Mouse (Mus musculus): ENCODE data around the gene Dgki. TPM values are rescaled to one million over a fixed set of nuclear protein-coding genes. Genes with fewer than 3 reads are reported as not detected.

Gene Dgki
- total and polyA plus RNA-seq, 2 experiments from 2014 or later: 4.5 to 20.1 TPM

- Histone ChIP-seq H3K4me1 (ENCODE audit: insufficient read depth, low read length) (no peaks in the 10 kb centered on the region), H3K9me3 (ENCODE audit: low read length) (no peaks in the 10 kb centered on the region), H3K4me2 (ENCODE audit: low read depth, low read length) (no peak overlapping the region), H3K9ac (replicated peaks; ENCODE audit: low read length) (no peak overlapping the region), H3K4me3 (ENCODE audit: low read length) (no peak overlapping the region), H3K27ac (no peak overlapping the region), H3K36me3 (ENCODE audit: insufficient read depth, low read length) (no peaks in the 10 kb centered on the region), H3K27me3 (ENCODE audit: insufficient read depth, low read length) (no peaks in the 10 kb centered on the region)
- 73% methylated on average over 4 of the region's 4 CpGs for WGBS
- no peak for ATAC-seq
- TF ChIP-seq CTCF (IDR thresholded peaks at IDR 0.05; ENCODE audit: low read depth): no peak
- no peak for DNase-seq (ENCODE audit: low spot score)
Measured at GRCm38 (mm10) chr6:36936816-36937215, 363.2 kb downstream of the Dgki start.

DNA sequence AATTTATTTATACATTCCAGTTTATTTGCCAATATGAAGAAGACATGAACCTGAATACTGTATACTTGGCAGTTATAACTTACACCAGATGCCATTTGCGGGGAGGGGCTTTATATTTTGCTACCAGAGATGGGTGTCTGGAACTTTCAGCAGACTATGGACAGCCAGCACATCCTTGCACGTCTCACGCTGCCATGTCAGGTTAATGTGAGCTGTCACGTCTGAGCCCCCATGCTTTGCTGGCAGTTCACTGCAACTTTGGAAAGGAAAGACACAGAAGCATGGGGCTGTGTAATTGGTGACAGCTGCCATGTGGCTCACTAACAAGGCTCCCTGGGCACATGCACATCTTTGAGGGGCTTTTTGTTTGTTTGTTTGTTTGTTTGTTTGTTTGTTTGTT, 368.5 kb downstream of the Dgki start:
- H3K4me1 ChIP-seq (ENCODE audit: insufficient read depth, low read length): no peaks in the 10 kb centered on the region
- H3K9ac ChIP-seq (replicated peaks; ENCODE audit: low read length): no peak overlapping the region
- no peaks in the 10 kb centered on the region for H3K27me3 ChIP-seq (ENCODE audit: insufficient read depth, low read length)
- no peak overlapping the region for H3K4me3 ChIP-seq (ENCODE audit: low read length)
- H3K4me2 ChIP-seq (ENCODE audit: low read depth, low read length): no peak overlapping the region
- H3K27ac ChIP-seq: no peak overlapping the region
- 36% methylated on average over 4 of the region's 4 CpGs for WGBS
- ATAC-seq (peak; percentile 81), DNase-seq (ENCODE audit: low spot score) (peak; percentile 72)
- no peaks in the 10 kb centered on the region for H3K36me3 ChIP-seq (ENCODE audit: insufficient read depth, low read length)
- no peak for TF ChIP-seq CTCF (IDR thresholded peaks at IDR 0.05; ENCODE audit: low read depth)
- no peaks in the 10 kb centered on the region for H3K9me3 ChIP-seq (ENCODE audit: low read length)

DNA sequence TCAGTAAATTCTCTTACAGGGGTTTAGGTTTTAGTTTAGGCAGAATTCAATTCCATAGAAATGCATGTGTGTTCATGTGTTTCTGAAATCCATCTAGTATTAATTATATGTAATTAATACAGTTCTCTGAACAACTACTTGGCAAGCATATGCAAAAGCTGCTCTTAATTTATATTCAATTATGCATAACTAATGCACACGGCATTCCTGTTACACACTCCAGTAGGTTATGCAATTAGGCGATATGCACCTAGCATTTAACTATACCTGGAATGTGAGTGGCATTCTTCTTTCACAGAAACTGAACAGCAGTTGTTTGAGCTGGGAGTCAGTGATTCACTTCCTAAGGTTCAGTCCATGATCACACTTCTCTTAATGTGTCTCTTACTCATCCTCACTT, 370.2 kb downstream of the Dgki start:
- no peak overlapping the region for H3K4me2 ChIP-seq (ENCODE audit: low read depth, low read length)
- no peak overlapping the region for H3K27ac ChIP-seq
- WGBS: 39% methylated on average over 2 of the region's 2 CpGs
- H3K36me3 ChIP-seq (ENCODE audit: insufficient read depth, low read length): no peaks in the 10 kb centered on the region
- H3K4me3 ChIP-seq (ENCODE audit: low read length): no peak overlapping the region
- ATAC-seq (no peak), DNase-seq (ENCODE audit: low spot score) (peak; percentile 10)
- no peaks in the 10 kb centered on the region for H3K9me3 ChIP-seq (ENCODE audit: low read length)
- H3K4me1 ChIP-seq (ENCODE audit: insufficient read depth, low read length): no peaks in the 10 kb centered on the region
- H3K9ac ChIP-seq (replicated peaks; ENCODE audit: low read length): no peak overlapping the region
- no peak for TF ChIP-seq CTCF (IDR thresholded peaks at IDR 0.05; ENCODE audit: low read depth)
- no peaks in the 10 kb centered on the region for H3K27me3 ChIP-seq (ENCODE audit: insufficient read depth, low read length)

- H3K4me1 ChIP-seq (ENCODE audit: insufficient read depth, low read length): no peaks in the 10 kb centered on the region
- 44% methylated on average over 4 of the region's 4 CpGs for WGBS
- no peak for TF ChIP-seq CTCF (IDR thresholded peaks at IDR 0.05; ENCODE audit: low read depth)
- peak; percentile 80 for ATAC-seq
- no peaks in the 10 kb centered on the region for H3K27me3 ChIP-seq (ENCODE audit: insufficient read depth, low read length)
- H3K4me2 ChIP-seq (ENCODE audit: low read depth, low read length): no peak overlapping the region
- H3K27ac ChIP-seq: no peak overlapping the region; the same call in 1 of the 2 replicates
- H3K9me3 ChIP-seq (ENCODE audit: low read length): no peaks in the 10 kb centered on the region
- no peaks in the 10 kb centered on the region for H3K36me3 ChIP-seq (ENCODE audit: insufficient read depth, low read length)
- peak; percentile 79 for DNase-seq (ENCODE audit: low spot score)
- H3K4me3 ChIP-seq (ENCODE audit: low read length): no peak overlapping the region
- no peak overlapping the region for H3K9ac ChIP-seq (replicated peaks; ENCODE audit: low read length)
Measured at GRCm38 (mm10) chr6:36926455-36926854, 373.5 kb downstream of the Dgki start.

DNA sequence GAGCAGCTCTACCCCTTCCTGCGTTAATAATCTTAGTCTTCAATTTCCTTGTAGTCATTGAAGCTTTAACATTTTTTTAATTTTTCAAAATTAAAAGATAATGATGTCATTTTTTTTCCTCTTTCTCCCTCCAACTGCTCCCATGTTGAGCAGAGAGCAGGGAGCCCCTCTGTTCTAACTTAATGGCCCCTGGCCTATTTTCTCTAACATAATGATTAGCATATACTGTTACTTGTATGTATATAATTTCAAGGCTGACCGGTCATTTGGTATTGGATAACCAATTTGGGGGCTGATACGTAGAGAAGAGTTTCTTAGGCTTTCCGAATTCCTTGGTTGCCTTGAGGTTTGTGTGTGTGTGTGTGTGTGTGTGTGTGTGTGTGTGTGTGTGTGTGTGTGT, 378.0 kb downstream of the Dgki start:
- H3K36me3 ChIP-seq (ENCODE audit: insufficient read depth, low read length): no peaks in the 10 kb centered on the region
- H3K4me3 ChIP-seq (ENCODE audit: low read length): no peak overlapping the region
- ATAC-seq (no peak), DNase-seq (ENCODE audit: low spot score) (no peak)
- no peak overlapping the region for H3K27ac ChIP-seq
- no peaks in the 10 kb centered on the region for H3K27me3 ChIP-seq (ENCODE audit: insufficient read depth, low read length)
- H3K4me1 ChIP-seq (ENCODE audit: insufficient read depth, low read length): no peaks in the 10 kb centered on the region
- no peak overlapping the region for H3K4me2 ChIP-seq (ENCODE audit: low read depth, low read length)
- H3K9me3 ChIP-seq (ENCODE audit: low read length): no peaks in the 10 kb centered on the region
- 90% methylated on average over 4 of the region's 4 CpGs for WGBS
- no peak for TF ChIP-seq CTCF (IDR thresholded peaks at IDR 0.05; ENCODE audit: low read depth)
- H3K9ac ChIP-seq (replicated peaks; ENCODE audit: low read length): no peak overlapping the region

GRCm38 (mm10) chr6:36911586-36911985, 388.4 kb downstream of the Dgki start:
- Histone ChIP-seq H3K9me3 (ENCODE audit: low read length) (no peaks in the 10 kb centered on the region), H3K27me3 (ENCODE audit: insufficient read depth, low read length) (no peaks in the 10 kb centered on the region), H3K36me3 (ENCODE audit: insufficient read depth, low read length) (no peaks in the 10 kb centered on the region), H3K9ac (replicated peaks; ENCODE audit: low read length) (no peak overlapping the region), H3K4me3 (ENCODE audit: low read length) (no peak overlapping the region), H3K4me2 (ENCODE audit: low read depth, low read length) (no peak overlapping the region), H3K4me1 (ENCODE audit: insufficient read depth, low read length) (no peaks in the 10 kb centered on the region), H3K27ac (no peak overlapping the region)
- DNase-seq (ENCODE audit: low spot score) (no peak), ATAC-seq (no peak)
- no peak for TF ChIP-seq CTCF (IDR thresholded peaks at IDR 0.05; ENCODE audit: low read depth)
- WGBS: 37% methylated on average over 6 of the region's 6 CpGs

GRCm38 (mm10) chr6:36907191-36907590, 392.8 kb downstream of the Dgki start:
- Histone ChIP-seq H3K4me1 (ENCODE audit: insufficient read depth, low read length) (peaks cover 7% of the 10 kb centered on the region; the same call in 1 of the 2 replicates), H3K4me3 (ENCODE audit: low read length) (no peak overlapping the region), H3K9me3 (ENCODE audit: low read length) (no peaks in the 10 kb centered on the region), H3K4me2 (ENCODE audit: low read depth, low read length) (no peak overlapping the region), H3K27me3 (ENCODE audit: insufficient read depth, low read length) (no peaks in the 10 kb centered on the region), H3K36me3 (ENCODE audit: insufficient read depth, low read length) (no peaks in the 10 kb centered on the region), H3K27ac (no peak overlapping the region), H3K9ac (replicated peaks; ENCODE audit: low read length) (no peak overlapping the region)
- ATAC-seq (no peak), DNase-seq (ENCODE audit: low spot score) (no peak)
- WGBS: 53% methylated on average over 3 of the region's 3 CpGs
- no peak for TF ChIP-seq CTCF (IDR thresholded peaks at IDR 0.05; ENCODE audit: low read depth)

Data from hindbrain, postnatal 0 days (tissue).